Mouse (Mus musculus): ENCODE data around the gene 2810459M11Rik.
"Not testable (repeated sequence)": the region's sequence is repeated elsewhere in the genome, so short reads cannot be mapped to it uniquely, and the experiment has no call there.

Gene 2810459M11Rik

DNA sequence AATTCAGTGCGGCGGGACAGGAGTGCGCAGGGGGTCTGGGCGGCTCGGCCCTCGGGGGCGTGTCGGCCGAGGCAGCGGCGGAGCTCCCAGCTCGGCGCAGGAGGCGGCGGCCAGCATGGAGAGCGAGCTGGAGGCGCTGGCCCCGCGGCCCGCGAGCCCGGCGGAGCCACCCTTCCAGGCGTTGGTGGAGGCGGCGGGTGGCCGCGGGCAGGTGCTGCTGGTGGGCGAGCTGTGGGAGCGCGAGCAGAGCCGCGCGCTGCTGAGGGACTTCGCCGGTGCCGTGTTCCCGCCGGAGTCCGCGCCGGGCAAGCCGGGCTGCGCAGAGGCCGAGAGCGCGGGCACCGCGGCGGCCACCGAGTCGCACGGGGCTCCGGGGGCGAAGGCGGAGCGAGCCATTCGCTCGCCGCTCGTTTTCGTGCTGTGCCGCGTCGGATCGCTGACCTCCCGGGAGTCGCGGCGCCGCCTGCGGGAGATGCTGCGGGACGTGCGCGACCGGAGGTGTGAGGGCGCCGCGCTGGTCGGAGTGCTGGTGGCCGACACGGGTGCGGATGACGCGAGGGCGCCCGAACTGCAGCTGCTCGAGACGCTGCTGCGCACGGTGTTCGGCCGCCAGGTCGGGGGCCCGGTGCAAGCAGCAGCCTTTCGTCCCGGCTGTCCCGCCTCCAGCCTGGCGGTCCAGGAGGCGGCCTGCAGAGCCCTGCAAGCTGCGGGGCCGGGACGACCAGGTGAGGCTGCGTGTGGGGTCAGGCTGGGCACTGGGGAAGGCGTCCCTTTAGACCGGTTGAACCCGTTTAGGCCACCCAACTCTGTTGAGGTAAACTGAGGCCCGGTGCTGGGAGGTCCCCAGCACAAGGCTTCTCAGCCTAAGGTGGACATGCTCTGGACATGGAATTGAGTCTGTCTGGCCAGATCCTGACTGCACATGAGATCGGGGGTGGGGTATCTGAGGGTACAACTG is at the start of gene 2810459M11Rik:
Gene 2810459M11Rik (plus strand): TSS at position 16 of the 958 bp plus-strand sequence.
- DNase-seq, result peak; percentile 12 to 31

DNA sequence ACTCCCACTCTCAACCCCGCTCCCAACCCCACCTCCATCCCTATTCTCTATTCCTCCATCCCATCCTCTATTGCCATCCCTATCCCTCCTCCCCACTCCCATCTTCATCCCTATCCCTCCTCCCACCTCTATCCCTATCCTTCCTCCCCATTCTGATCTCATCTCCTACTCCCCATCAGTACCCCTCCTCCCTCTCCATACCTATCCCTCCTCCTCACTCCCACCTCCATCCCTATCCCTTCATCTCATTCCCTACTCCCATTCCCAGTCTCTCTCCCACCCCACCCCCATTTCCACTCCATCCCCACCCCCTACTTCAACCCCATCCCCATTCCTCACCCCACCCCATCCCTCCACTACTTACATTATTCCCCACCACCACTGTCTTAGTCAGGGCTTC is 48.4 kb upstream of the 2810459M11Rik start:
- no peak for DNase-seq

DNA sequence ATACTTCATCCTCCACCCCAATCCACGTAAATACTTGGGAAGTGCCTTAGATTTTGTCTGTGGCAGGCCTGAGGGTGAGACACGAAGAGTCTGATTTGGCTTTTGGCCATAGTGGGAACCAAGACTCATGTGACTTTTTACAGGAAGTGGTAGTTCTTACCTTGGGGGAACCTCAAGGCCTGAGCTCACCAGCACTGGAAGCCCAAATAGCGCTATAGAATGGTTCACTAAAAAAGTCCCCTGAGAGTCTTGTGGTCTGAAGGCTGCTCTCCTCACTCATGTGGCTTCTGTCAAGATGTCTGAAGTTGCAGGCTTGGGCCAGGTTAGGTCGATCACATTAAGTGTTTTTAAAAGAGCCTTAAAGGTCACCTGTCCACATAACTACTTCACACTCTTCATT is 47.7 kb upstream of the 2810459M11Rik start:
- DNase-seq, result peak; percentile 46 to 53

DNA sequence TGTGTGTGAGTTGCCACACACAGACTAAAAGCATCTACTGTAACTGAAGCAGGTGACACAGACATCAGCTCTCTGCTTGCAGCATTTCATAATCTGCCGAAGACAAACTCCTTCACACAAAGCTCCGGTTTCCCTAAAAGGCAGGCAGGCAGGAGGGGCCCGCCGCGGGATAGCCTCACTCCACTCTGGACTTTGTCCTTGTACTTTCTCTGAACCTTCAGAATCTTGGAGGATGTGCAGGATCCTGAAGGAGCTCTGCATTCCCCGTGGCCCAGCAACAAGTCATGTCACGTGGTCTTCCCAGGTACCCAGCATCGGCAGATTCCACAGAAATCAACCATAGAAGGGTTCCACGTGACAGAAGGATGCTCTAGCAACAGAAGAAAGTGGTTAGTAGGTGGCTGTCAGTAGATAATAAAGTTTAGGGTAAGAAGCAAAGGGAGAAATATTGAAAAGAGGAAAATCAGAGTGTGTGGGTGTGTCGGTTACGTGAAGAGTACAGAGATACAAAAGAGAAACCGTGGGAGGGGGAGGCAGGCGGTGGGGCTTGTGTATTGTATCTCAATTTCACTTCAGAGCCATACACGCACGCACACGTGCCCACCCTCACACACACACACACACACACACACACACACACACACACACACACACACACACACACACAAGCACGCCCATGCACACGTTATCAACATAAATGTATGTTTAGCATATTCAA is 45.7 kb upstream of the 2810459M11Rik start:
- no peak for DNase-seq

DNA sequence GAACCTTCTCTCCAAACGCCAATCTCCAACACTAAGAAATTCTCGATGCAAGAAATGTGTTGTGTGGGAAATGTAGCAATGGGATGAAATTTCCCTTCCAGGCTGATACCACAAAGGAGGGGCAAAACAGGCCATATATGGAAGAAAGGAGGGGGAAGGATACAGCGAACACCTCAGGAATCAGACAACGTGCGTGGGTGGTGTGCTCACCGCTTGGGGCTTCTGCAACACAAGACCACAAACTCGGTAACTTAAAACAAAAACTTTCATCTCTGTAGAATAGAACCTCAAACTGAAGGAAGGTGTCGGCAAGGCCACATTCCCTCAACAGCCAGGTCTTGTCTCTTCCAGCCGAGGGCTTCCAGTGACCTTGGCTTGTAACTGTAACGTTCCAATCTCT is 40.1 kb upstream of the 2810459M11Rik start:
- DNase-seq, result no peak

DNA sequence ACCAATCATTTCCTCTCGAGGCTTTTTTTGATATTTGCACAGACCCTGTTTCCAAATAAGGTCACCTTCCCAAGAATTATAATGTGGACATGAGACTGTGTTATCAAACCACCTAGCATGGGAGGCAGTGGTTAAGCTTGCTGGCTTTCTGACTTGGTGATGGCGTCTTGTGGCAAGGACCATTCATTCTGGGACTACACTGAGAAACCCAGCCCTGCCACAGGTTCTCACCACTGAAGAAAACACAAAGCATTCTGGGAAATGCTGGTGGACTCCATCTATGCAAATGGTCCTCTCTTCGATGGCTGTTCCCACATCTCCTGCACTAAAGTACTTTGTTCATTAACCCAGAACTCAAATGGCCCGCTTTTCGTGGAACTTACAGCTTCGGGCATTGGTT is 39.6 kb upstream of the 2810459M11Rik start:
- DNase-seq, result no peak

DNA sequence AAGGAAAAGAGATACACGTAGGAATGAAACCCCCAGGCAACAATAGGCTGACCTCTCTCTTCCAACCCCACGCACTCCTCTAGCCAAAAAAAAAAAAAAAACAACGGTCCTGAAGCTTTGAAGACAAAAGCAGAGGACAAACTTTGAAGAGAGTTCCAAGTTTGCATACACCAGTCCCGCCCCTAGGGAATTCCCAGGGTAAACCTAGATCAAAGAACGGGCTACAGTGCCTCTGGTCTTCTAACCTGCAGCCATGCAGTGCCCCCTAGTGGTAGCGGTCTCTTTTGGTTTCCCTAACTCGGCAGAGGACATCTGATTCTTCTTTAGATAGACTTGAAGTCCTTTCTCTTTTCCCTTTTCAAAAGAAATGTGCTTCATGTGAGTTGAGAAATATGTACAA is 37.9 kb upstream of the 2810459M11Rik start:
- peak; percentile 90 for DNase-seq

DNA sequence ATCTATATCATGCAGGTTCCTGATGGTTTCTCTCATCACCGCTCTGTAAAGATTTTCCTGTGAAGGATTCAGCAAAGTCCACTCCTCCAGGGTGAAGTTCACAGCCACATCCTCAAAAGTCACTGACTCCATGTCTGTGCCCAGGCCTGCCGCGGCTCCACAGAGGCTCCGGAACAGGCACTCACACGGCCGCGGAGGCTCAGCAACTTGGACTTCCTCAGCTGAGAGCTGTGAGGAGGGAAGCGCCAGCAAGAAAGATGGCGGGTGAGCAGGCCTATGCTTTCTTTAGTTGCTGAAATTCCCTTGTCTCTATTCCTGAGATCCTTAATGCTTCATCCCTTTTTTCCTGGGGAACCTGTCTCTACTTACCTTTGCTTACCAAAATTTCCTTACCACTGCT is 29.9 kb upstream of the 2810459M11Rik start:
- not testable (repeated sequence) for DNase-seq

DNA sequence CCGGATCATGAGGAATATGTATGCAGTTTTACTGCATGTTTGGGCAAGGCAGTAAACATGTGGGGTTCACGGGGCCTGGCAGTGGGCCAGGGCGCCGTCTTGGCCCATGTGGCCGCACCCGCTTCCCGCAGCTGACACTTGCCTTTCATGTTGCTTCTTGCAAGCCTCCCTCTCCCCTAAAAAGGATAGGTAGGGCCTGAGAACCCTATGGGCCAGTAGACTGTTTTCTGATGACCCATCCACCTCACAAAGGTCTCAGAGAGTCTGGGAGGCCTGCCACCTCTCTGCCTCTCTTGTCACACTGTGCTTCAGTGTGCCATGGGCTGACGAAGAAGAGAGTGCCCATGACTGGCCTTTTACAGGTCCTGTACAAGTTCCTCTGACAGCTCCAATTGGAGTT is 29.1 kb upstream of the 2810459M11Rik start, which contains the start of gene Spata3:
Gene Spata3 (plus strand): TSS at position 301 of the 400 bp plus-strand sequence.
- no peak for DNase-seq

DNA sequence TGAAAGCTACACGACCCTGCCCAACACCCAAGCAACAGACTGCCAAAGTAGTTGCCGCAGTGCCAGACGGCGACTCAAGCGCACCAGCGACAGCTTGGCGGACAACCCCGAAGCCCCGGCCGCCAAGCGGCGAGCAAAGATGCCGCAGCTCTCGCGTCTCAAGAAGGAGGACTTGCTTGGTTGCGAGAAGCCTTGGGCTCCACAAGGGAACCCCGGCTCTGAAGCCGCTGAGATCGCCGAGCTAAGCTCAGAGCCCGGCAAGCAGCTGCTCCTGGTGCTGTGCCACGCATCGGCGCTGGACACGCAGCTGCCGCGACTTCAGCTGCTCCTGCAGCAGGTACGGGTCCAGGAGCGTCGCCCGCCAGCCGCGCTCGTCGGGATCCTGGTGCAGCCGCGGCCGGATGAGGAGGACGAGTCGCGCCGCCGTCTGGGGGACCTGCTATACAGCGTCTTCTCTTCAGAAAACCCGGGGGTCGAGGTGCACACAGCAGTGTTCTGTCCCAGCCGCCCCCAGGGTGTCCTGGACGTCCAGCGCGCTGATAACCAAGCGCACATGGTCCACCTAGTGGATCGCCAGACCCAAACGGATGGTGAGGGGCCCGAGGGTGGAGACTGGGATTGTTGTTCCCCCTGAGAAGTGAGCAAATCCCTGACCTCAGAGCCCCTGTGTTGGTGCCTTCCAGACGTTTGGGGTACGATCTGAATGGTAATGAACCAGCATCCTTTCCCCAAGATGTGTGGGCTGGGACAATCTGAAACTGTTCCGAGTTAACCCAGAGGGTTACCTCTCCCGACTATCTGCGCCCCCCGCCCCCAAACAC is 27.2 kb upstream of the 2810459M11Rik start:
- peak; percentile 55 to 58 for DNase-seq

DNA sequence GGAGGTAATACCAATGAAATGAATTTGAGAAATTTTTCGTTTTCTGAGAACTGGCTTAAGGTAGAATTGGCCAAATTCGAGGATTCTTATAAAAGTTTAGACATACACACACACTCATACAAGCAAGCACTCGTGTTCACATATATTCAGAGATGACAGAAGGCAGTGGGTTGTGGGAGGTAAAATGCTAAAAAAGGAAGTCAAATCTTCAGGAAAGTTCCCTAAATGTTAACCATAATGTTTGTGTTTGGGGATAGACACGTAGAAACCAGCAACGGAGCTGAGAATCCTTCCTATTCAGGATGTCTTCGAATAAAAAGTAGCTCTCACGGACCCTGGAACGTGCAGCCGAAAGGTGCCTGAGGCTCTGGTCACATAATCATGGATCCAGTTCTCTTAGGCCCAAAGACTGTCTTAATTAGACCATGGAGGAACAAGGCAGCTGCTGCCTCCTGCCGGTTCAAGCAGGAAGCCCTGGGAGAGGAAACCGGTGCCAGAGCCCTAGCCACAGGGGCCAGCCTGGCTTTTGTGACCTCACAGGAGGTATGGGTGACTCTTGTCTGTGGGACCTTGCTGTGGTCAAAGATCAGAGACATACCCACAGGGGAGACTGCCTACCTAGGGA is 24.2 kb upstream of the 2810459M11Rik start:
- DNase-seq, result peak; percentile 14 to 24

DNA sequence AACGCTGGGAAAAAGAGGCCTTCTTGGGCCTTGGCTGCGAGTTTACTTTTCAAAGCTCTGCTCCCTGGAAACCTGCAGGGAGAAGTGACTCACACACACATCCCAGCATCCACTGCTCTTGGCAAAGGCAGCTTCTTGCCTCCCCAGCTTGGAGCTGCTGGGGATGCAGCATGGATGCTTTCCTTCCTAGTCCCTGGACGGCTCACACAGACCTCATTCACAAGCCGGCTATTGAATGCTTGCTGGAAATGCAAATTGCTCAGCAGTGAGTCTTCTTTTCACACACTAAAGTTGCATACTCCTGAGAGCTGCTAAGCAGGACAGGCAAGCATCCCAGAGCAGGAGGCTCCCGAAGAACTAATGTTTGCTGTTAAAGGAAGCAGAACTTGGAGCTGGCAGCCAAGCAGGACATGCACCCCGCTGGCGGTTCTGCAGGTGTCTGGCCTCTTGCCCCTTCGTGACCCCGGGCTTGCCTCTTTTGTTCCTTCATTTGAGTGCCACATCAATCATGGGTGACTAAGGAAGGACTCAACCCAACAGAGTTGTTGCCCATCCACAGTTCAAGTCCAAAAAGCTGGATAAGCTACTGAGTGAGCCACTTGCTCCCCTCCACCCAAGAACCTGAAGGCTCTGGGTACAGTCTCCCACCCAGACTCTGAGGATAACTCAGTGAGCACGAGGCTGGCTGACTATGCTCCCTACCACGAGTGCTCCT is 13.2 kb upstream of the 2810459M11Rik start:
- DNase-seq, result no peak

DNA sequence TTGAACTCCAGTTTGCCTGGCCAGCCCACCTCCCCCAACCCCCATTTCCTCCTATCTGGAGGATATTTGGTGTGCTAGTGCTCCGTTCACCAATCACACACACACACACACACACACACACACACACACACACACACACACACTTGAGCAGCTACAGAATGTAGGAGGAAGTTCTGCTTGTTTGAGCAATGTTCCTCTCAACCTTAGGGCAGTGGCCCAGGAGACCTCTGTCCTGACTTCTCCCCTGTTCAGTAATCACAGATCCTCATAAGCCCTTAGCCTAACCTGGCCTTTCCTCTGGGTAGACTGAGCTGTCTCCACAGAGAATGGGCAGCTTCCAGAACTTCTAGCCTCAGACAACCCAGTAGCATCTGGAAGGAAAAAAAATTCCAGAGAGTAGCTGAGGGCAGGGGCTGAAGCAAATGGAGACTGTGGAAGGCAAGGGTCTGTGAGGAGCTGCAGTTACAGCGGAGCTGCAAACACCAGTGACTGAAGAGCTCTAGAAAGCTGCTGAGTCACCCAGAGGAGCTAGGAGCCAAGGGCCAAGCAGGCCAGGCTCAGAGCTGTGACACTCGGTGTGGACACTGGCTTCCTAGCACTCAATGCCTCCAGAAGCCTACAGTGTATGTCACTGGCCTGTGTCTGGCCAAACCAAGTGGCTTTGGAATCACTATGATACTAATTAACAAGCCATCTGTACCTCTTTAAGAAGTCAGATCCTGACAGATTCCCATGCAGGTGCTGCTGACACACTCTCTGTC is 7.3 kb upstream of the 2810459M11Rik start:
- DNase-seq, result no peak

DNA sequence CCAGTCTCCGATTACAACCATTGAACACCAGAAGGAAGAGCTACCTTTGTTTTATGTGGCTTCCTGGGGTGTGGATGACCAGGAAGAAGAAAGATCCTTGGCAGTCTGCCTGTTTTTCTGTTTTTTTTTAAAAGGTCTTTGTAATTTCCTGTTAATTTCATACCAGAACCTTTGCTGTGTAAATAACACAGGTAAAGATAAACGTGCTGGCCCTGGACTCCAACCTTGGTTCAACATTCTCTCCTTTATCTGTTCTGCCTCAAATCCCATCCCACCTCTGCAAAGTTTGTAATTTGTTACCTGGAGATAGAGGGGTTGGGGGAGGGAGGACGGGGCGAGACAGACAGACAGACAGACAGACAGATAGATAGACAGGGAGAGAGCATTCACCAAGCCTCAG is 5.5 kb upstream of the 2810459M11Rik start:
- DNase-seq, result no peak

DNA sequence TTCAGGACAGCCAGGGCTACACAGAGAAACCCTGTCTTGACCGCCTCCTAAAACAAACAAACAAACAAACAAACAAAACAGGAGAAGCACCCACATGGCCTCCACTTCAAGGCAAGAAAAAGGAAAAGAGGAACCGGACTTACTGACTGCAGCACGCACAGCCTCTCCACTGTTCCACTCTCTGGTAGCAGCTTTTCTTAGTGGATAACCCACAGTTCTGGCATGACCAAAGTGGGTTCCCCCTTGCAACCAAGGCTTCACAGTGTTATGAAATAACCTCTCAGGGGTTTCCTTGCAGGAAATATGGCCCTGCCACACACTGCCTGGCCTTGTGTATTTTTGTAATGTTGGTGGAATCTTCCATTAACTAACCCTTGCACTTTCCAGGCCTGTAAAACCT is 4.8 kb upstream of the 2810459M11Rik start:
- no peak for DNase-seq

DNA sequence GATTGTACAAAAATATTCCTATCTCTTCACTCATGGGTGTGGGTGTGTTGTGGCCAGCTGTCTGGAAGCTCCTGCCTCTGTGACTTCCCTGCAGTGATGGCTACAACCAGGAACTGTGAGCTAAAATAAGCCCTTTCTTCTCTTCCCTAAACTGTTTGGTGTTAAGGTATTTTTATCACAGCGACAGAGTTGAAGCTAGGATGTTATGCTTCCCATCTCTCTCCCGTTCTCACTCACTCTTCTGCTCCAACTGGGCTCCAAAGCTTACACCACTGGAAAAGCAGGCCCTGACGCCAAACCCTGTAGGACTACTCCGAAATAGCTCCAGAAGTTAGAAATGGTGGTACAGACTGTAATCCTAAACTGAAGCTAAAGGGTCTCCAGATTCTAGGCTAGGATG is 607 bp upstream of the 2810459M11Rik start:
- DNase-seq, result no peak

DNA sequence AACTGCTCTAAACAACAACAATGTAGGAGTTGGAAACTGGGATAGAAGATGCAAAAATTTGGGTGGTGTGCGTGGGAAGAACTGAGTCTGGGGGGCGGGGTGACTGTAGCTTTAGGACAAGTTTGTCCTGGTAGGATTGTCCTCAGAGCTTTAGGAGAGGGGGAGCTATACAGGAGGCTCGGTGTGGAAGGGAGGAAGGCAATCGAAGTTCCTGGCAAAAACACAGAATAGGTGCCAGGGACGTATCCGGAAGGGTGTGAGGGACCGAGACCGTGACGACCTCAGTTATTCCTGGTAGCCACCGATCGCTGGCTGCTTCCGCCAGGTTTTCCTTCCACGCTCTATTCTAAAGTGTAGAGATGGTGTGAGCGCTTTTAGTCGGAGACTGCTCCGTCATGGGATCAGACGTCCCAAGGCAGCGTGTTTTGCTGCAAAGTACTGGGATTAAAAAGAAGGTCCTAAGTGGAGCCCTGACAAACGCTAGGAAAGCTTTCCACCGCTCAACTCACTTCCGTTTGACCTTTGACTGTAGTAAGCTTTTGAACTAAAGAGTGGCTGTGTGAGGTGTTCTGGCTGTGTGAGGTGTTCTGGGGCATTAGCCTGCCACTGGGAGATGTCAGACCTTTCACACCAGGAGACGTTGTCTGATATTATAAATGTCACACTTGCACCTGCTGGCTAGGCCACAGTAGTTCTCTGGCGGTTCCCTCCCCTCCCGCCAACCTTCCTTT is 1.3 kb downstream of the 2810459M11Rik start:
- DNase-seq, result no peak

DNA sequence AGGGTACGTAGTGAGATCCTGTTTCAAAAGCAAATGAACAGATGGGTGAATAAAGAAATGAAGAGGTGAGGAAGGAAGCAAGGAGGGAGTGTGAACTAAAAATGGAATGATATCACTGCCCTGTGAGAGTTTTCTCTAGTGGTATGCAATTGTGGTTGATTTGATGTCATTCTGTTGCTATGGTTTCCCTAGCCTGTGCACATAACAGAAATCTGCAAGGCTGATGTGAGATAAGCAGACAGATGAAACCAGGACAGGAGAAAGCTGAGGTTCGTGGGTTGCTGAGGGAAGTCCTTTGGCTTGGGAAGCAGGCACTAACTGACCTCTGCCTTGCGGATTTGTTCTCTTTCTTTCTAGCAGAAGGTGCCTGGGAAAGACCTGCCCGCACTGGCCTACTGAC is 2.6 kb downstream of the 2810459M11Rik start:
- no peak for DNase-seq

DNA sequence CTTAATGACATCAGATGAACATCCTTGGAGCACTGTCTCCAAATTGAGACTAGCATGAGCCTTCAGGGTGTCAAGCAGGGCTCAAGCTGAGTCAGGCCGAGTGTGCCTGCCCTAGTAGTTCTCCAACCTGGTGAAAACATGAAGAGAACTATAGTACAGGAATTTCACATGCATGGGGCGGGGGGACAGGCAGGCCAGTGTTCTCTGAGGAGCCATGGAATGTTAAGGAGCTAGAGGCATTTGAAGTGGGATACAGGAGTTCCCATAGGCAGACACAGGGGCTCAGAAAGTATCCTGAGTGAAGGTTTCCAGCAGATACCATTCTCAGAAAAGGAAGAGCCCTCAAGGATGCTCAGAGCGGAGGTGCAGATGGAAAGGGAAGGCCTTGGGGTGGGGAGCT is 3.1 kb downstream of the 2810459M11Rik start:
- DNase-seq, result no peak

DNA sequence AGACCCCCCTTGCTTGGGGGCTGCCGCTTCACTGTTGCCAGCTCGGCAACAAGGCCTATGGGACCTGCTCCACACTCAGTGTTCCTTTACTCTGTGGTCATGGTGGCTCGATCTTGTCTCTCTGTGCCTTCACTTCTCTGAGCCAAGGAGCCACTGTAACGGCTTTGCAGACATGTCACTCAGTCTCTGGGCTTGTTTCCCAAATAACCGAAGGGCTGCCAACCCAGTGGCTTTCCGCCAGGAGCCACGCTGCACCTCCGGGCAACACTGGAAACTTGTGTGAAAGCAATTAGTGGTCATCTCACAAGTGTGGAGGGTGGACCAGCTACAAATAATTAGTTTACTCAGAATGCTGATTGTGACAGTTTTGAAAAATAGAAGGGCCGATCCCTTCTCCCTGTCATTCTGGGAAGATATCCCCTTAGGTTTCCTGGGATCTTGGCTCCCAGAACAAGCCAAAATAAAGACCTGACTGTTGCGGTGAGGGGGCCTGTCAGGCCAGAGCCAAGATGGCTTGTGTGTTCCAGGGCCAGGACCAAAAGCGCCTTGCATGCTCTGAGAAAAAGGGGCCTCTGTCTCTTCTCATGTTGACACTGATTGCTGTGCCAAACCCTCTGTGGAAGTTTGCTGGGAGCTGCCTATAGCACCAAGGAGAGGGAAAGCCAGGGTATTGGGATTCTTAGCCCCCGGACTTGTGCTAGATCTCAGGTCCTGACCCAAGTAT is 7.7 kb downstream of the 2810459M11Rik start:
- DNase-seq, result no peak

Measured in B cell, adult 2 months (primary cell).